Mouse (Mus musculus) cerebellum, postnatal 10 days (tissue): ENCODE results near the gene Itgb1bp1.

Experiments
- DNase-seq, 2 experiments: peaks; one replicate each; pipeline ENCODE4 v3.0.0; 2021; ENCODE audit warnings: mixed read lengths in 2 of 2

Gene Itgb1bp1

DNA sequence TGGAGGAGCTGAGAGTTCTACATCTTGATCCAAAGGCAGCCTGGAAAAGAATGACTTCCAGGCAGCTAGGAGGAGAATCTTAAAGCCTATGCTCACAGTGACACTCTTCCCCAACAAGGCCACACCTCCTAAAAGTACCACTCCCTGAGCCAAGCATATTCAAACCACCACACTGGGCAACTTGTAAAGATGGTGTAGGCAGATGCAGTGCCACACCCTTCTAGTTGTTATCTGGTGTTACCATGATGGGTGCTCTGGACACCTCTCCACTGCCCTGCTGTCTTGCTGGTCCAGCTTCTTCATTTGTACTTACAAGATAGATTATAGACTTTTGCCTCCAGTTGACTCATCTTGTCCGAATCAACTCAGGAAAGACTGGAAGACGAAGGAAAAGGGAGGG, 94.5 kb downstream of the Itgb1bp1 start:
- no peak for DNase-seq
